Mouse (Mus musculus) kidney, postnatal 14 days (tissue): ENCODE results near the gene Naa50.
A peak's percentile ranks its signal among the peaks of the same experiment; 100 is the strongest.

Experiments
- DNase-seq: peaks from one replicate; pipeline ENCODE4 v3.0.0; 2022; ENCODE audit warnings: mixed read lengths

Naa50 gene

DNA sequence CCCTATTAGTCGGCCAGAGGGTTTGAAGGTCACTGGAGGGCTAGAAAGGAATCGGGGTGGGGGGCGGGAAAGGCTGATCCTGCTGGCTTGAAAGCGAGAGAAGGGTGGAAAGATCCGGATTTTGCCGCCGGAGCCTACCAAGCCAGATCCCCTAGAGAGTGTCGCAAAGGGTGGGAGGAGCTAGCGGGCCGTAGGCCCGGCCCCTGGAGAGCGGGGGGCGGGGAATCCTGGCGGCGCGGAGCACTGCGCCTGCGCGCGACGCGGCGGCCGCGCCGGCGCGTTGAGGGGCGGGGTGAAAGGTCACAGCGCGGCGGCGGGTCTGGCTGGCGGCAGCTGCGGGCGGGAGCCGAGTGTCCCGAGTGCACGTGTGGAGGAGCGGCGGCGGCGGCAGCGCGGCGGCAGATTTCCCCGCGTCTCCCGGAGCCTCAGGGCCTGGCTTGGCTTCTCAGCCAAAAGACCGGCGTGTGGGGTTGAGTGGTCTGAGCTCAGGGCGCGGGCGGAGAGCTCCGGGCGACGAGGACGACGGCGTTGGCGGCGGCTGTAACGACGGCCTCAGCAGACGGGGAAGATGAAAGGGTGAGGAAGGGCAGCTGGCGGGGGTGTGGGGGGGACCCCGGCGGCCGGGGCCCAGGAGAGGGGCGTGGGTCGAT is at the start of gene Naa50, which contains the start of gene Atp6v1a:
Gene Naa50 (plus strand): TSS at position 295 of the 650 bp plus-strand sequence.
Gene Atp6v1a (minus strand): TSS at position 170 of the 650 bp plus-strand sequence.
- peak; percentile 96 for DNase-seq

DNA sequence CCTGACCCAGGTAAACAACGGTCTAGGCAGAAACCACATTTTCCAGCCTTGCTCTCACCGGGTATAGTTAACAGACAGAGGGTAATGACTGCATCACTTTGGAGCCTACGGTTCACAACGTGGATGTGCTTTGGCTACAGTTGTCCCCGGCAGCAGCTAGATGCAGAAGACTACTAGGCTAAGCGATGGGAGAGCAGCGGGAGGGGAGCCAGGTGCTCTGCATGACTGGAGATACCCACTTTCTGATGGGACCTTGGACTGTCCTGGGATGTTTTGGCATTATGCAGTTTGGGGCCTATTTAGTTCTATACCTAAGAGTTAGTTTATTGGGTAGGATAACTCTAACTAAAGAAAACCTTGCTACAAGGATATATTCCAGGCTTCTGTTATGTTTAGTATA is 40.3 kb upstream of the Naa50 start:
- peak; percentile 21 for DNase-seq

GRCm38 (mm10) chr16:44101181-44101710 is 38.4 kb upstream of the Naa50 start:
- DNase-seq, result no peak

DNA sequence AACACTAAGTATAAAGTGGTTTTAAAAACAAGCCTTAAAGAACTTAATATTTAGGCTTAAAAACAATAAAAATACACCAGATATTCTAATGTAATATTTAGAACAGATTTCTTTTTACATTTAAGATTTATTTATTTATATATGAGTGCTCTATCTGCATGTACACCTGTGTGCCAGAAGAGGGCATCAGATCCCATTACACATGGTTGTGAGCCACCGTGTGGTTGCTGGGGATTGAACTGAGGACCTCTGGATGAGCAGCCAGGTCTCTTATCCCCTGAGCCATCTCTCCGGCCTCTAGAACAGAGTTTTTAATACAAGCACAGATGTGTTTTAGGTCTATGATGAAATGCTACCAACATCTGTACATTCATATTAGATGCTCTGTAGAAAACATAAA is 36.7 kb upstream of the Naa50 start:
- DNase-seq, result no peak

DNA sequence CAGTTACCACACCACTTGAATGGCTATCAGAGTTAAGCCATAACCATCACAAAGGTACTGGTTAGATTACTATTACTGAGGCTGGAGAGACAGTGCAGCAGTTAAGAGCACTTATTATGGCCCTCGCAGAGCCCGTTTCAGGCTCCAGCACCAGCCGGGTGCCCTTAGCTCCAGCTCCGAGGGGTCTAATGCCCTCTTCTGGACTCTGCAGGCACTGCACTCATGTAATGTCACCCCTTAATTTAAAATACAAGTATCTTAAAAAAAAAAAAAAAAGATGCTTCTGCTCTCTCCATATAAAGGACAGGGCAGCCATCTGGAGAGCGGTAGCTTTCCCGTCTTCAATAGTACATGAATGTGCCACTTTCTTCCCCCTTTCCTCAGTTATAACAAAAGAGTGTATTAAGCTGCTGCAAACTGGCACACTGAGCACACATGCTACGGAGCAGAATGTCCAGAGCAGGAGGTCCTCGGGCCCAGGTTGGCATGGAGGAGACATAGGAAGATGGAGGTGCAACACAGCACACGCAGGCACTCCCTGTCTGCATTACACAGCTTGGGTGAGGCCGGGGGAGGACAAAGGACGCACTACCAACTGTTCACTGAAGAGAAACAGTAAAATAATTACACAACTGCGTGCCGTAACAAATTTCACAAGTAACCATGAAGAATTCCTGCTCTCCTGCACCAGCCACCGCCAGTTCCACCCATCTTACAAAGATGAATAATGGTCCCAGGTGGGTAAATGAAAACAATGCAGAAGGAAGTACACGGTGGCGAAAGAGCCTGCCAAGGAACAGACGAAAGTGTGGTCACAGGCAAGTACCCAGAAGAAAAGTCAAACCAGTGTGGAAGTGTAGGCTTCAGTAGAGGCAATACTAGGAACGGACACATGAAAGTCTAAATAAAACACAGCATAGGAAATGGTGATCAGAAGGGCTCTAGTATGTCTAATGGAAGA is 35.5 kb upstream of the Naa50 start:
- no peak for DNase-seq

- DNase-seq, result no peak
These were observed 34.4 kb upstream of the Naa50 start for GRCm38 (mm10) chr16:44105211-44105610.

DNA sequence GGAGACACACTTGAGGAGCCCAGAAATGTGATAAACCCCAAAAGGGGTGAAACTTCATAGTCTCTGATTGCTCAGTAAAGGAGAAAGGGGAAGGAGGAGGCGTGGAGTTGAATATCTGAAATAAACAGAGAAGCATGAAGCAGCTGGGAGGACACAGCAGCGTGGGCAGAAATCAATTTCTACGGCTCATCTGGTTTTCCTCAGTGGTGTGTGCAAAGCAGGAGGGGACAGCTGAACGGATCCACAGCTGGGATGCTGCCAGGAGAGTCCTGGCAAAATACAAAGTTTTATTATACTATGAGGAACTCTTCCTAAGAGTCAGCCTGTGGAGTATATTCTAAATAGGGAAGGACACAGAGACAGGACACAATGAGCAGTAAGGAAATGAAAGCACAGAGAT is 30.6 kb upstream of the Naa50 start:
- no peak for DNase-seq

DNA sequence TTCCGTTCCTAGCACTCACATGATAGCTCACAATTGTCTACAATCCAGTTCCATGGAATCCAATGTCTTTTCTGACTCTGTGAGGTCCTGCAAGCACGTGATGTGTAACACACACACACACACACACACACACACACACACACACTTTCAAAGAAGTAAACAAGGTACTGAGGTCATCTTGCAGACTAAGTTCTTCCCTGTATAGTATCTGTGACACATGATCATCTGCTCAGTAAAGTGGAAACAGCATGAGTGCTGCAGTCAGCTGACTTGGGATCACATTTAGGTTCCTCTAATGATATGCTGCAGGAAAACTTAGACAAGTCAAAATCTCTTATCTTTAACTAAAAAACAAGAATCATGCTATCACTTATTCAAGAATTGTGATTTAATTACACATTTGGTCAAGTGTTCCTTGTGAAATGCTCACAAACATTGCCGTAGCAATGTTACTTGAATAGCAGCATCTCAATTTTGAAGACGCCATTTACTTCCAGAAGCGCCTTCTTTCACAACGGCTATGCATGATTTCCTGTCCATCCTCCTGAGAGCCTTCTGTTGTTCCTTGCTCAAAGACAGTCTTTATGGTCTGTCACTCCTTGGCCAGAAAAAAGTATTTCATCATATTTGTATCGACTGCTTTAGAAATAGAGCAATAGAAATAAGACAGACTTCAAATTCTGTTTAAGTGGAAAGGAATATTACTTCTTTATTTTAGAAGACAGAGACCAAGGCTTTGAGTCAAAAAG is 19.7 kb upstream of the Naa50 start:
- DNase-seq, result no peak

GRCm38 (mm10) chr16:44122122-44122521 is 17.5 kb upstream of the Naa50 start:
- no peak for DNase-seq

DNA sequence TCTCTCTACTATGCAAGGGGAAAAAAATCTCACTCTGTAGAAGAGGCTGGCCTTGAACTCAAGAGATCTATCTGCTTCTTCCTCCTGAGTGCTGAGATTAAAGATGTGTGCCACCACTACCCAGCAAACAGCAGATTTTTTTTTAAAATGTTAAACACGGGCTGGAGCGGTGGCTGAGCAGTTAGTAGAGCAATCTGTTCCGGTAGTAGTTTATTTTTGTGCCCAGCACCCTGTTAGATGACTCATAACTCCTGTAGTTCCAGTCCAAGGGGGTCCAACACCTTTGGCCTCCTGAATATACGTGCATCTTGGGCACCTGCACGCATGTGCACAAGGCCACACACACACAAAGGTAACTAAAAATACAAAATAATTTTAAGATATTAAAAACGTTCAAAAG is 17.1 kb upstream of the Naa50 start:
- no peak for DNase-seq

- no peak for DNase-seq
These were observed 16.5 kb upstream of the Naa50 start for GRCm38 (mm10) chr16:44122982-44123725.

DNA sequence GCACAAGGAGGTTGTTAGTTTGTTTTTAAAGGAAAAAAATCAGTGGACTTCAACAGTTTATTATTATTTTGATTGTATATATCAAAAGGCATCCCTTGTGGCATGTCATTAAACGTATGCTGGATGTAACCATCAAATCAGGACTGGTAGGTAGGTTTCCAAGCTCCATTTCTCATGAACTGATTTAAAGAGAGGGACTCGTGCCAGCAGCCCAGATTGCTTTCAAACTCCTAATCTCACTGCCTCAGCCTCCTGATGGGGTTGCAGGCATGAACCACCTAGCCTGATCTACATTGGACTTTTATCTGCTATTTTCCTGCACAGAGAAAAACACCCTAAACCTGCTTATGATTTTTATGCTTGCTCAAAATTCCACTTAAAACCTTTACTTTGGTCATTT is 15.8 kb upstream of the Naa50 start:
- no peak for DNase-seq

- DNase-seq, result no peak
These were observed 14.9 kb upstream of the Naa50 start for GRCm38 (mm10) chr16:44124713-44125112.

DNA sequence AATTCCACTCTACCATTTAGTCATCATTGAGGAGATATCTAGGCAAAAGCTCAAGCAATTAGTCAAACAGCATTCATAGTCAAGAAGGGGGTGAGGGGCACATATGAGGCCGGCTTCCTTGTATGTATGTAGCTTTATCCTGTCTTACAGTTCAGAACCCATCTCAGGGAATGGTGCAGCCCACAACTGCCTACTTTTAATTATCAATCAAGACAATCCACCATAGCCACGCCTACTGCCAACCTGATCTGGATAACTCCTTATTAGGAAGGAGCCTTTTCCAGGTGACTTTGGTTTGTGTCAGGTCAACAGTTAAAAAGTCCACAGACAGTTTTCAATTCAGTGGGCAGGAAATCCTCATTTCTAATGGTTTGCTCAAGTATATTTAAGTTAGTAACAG is 14.2 kb upstream of the Naa50 start:
- no peak for DNase-seq

- peak; percentile 11 for DNase-seq
These were observed 13.2 kb upstream of the Naa50 start for GRCm38 (mm10) chr16:44126437-44126836.

- DNase-seq, result no peak
These were observed 7.3 kb upstream of the Naa50 start for GRCm38 (mm10) chr16:44132300-44132699.

- DNase-seq, result no peak
These were observed 6.4 kb upstream of the Naa50 start for GRCm38 (mm10) chr16:44133187-44133586.

DNA sequence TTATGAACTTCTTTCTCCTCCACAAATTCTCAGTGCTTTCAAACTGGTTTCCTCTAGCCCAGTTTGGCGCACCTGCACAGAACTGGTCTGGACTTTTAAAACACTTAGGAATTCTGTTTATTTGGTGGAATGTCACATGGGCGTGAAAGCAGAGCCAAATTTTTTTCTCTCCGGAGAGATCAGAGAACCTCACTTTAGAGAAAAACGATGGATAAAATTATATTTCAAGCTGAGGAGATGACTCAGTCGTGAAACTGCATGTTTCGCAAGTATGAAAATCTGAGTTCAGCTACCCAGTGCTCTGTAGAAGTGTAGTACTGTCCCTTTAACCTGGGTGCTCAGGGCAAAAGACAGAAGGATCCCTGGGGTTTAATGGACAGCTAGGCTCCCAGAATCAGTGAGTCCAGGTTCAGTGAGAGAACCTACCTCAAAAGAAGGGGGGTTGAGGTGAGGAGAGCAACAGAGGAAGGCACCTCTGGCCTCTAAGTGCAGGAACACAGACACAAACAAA is 3.1 kb upstream of the Naa50 start:
- DNase-seq, result peak; percentile 54

- DNase-seq, result no peak
These were observed 1.2 kb upstream of the Naa50 start for GRCm38 (mm10) chr16:44138377-44138978.

DNA sequence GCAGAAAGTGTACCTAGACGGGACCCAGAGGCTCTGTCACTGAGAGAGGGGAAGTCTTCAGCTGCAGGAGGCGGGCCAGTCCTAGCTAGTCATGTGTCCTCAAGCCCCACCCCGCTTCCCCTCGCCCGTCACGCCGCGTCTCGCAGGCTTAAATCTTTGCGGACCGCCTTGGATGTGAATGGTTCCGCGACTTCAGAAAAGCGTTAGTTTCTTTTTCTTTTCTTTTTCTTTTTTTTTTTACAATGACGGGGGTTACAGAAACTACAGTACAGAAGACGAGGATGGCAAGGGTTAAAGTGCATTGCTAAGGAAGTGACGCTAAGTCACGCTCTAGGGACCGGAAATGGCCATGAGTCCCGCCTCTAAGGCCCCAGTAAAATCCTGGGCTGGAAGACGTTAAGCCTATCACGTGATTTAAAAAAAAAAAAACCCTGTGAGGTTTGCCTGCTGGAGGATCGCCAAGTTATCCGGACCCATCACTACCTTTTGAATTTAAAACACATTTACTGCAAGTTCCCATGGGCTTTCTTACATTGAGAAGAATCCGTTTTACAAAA is 573 bp upstream of the Naa50 start:
- DNase-seq, result peak; percentile 93

GRCm38 (mm10) chr16:44140186-44140787 is 657 bp downstream of the Naa50 start:
- DNase-seq, result peak; percentile 84
